Mouse (Mus musculus): ENCODE measurements around the gene Bmp6.

DNA sequence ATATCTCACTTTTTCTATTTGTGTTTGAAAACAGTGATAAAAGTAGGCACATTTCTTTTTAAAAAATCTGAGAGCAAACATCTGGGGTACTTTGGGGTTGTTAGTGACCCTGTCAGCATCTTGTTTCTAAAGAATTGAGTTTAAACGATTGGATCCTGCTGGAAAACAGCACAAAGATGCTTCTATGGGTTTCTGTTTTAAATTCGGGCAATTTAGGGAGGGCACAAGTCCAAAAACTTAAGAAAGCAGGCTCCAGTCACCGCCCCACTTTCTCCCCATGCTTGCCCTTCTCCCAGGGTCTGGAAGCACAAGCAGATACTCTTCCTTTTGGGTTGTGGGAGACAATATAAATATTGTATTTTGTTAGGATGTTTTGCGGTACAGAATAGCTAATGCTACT is 14.1 kb downstream of the Bmp6 start:
- TF ChIP-seq CTCF (IDR thresholded peaks at IDR 0.05; ENCODE audit: control insufficient read depth, insufficient read depth, insufficient replicate concordance, low read depth, low read length): no peak
- TF ChIP-seq POLR2A (IDR thresholded peaks at IDR 0.05; ENCODE audit: control insufficient read depth, low read depth, low read length): no peak

Measured in testis, adult 2 months (tissue).